Mouse (Mus musculus): Measurements from ENCODE around the gene Tmem35b. TPM values are rescaled to one million over a fixed set of nuclear protein-coding genes. Genes with fewer than 3 reads are reported as not detected.

Gene Tmem35b
- polyA plus RNA-seq, 2 experiments, result 3.4 to 7.9 TPM

DNA sequence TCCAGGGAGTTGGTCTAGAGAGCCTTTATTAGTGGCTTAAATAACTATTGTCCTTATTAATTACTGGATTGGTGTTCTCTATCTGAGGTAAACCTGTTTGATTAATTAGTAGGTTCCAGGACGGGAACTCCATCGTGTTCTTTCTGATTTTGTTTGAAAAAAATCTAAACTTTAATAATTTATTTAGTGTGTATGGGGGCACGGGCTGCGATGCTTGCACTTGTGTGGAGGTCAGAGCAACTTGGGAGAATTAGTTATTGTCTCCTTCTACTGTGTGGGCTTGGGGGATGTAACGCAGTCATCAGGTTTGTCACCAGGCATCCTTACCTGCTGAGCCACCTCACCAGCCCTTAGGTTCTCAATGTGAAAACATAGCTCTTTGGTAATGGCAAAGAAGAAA is 43.6 kb downstream of the Tmem35b start:
- no peak for TF ChIP-seq CTCF (IDR thresholded peaks at IDR 0.05; ENCODE audit: low read depth)
- TF ChIP-seq EP300 (IDR thresholded peaks at IDR 0.05; ENCODE audit: low read depth), result no peak
- Histone ChIP-seq H3K9ac (replicated peaks) (no peak overlapping the region), H3K27ac (no peak overlapping the region), H3K9me3 (ENCODE audit: control insufficient read depth, low read length) (no peaks in the 10 kb centered on the region), H3K4me2 (ENCODE audit: low read depth) (no peak overlapping the region), H3K4me1 (replicated peaks; ENCODE audit: control insufficient read depth in 2 of 2, insufficient read depth in 2 of 2, low read length in 1 of 2) (no peaks in the 10 kb centered on the region), H3K4me3 (ENCODE audit: insufficient read depth in 1 of 2, low read depth in 2 of 2, low read length in 2 of 2) (no peak overlapping the region), H3K36me3 (replicated peaks; ENCODE audit: control insufficient read depth, insufficient read depth, low read depth) (no peaks in the 10 kb centered on the region), H3K27me3 (ENCODE audit: control insufficient read depth, insufficient read depth, low read length) (peaks cover 36% of the 10 kb centered on the region)
- WGBS (ENCODE audit: insufficient replicate concordance), result 55% methylated on average over 5 of the region's 5 CpGs
- no peak for ATAC-seq (ENCODE audit: insufficient read depth)
- no peak for DNase-seq (ENCODE audit: low read depth in 3 of 3, low spot score in 3 of 3)

DNA sequence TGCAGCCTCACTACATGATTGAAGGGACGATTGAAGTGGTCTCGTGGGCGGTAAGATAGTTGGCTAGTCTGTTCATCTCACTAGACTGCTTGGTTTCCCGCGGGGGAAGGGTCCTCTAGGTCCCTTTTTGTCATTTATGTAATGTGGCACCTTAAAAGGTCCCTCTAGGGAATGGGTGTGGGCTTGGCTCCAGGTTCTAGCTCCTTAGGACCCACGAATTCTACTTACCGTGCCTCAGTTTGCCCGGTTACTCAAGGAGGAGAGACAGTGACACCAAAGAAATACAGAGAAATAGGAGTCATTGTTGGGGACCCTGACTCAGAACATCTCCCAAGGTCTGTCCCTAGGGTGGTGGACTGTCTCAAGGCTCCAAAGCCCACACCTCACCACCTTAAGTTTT is 44.2 kb downstream of the Tmem35b start:
- no peak for ATAC-seq (ENCODE audit: insufficient read depth)
- no peak for DNase-seq (ENCODE audit: low read depth in 3 of 3, low spot score in 3 of 3)
- no peak overlapping the region for H3K4me2 ChIP-seq (ENCODE audit: low read depth)
- no peaks in the 10 kb centered on the region for H3K36me3 ChIP-seq (replicated peaks; ENCODE audit: control insufficient read depth, insufficient read depth, low read depth)
- H3K9ac ChIP-seq (replicated peaks), result no peak overlapping the region
- no peaks in the 10 kb centered on the region for H3K4me1 ChIP-seq (replicated peaks; ENCODE audit: control insufficient read depth in 2 of 2, insufficient read depth in 2 of 2, low read length in 1 of 2)
- no peak overlapping the region for H3K4me3 ChIP-seq (ENCODE audit: insufficient read depth in 1 of 2, low read depth in 2 of 2, low read length in 2 of 2)
- 12% methylated on average over 8 of the region's 8 CpGs for WGBS (ENCODE audit: insufficient replicate concordance)
- H3K27me3 ChIP-seq (ENCODE audit: control insufficient read depth, insufficient read depth, low read length), result peaks cover 36% of the 10 kb centered on the region
- H3K9me3 ChIP-seq (ENCODE audit: control insufficient read depth, low read length), result no peaks in the 10 kb centered on the region
- TF ChIP-seq CTCF (IDR thresholded peaks at IDR 0.05; ENCODE audit: low read depth), result no peak
- TF ChIP-seq EP300 (IDR thresholded peaks at IDR 0.05; ENCODE audit: low read depth), result no peak
- no peak overlapping the region for H3K27ac ChIP-seq

DNA sequence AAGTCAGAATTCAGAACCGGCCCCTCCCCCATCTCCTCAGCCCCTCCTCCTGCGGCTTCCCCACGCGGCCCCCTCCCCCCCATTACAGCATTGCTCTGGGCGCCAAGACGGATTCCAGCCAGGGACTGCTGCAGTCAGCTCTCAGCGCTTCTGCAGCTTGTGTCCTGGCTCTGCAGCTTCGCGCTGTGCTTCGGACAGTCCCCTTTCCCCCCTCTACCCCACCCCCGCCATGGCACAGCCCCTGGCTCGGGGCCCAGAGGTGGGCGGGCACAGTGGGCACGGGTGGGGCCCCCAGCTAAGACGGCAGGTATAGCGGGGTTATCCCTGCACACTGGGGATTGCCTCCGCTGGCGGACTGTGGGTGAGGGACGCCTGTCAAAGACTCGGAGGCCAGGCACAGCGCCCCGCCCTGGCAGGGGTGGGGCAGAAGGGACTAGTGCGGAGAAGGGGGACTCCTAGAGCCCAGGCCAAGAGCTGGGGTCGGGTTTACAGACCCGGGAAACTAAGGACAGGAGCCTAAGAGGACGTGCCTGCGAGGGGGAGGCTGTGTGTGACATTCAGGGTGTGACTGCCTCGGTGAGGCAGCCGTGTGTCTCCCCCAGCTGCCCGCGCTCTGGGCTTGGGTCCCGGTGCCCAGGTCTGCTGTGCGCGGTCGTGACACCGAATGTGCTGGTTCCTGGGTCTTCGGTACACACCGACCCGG is 44.9 kb downstream of the Tmem35b start:
- peak; percentile 29; the same call in 1 of the 2 replicates for ATAC-seq (ENCODE audit: insufficient read depth)
- Histone ChIP-seq H3K36me3 (replicated peaks; ENCODE audit: control insufficient read depth, insufficient read depth, low read depth) (no peaks in the 10 kb centered on the region), H3K4me3 (ENCODE audit: insufficient read depth in 1 of 2, low read depth in 2 of 2, low read length in 2 of 2) (peak overlapping the region; percentile 20 to 46), H3K9me3 (ENCODE audit: control insufficient read depth, low read length) (no peaks in the 10 kb centered on the region), H3K4me2 (ENCODE audit: low read depth) (peak overlapping the region; percentile 52), H3K27ac (no peak overlapping the region), H3K9ac (replicated peaks) (no peak overlapping the region), H3K4me1 (replicated peaks; ENCODE audit: control insufficient read depth in 2 of 2, insufficient read depth in 2 of 2, low read length in 1 of 2) (no peaks in the 10 kb centered on the region), H3K27me3 (ENCODE audit: control insufficient read depth, insufficient read depth, low read length) (peaks cover 36% of the 10 kb centered on the region)
- peak in 1 of 3 experiments; percentile 9 for DNase-seq (ENCODE audit: low read depth in 3 of 3, low spot score in 3 of 3)
- TF ChIP-seq EP300 (IDR thresholded peaks at IDR 0.05; ENCODE audit: low read depth), result no peak
- TF ChIP-seq CTCF (IDR thresholded peaks at IDR 0.05; ENCODE audit: low read depth), result no peak
- 1% methylated on average over 37 of the region's 39 CpGs for WGBS (ENCODE audit: insufficient replicate concordance)

DNA sequence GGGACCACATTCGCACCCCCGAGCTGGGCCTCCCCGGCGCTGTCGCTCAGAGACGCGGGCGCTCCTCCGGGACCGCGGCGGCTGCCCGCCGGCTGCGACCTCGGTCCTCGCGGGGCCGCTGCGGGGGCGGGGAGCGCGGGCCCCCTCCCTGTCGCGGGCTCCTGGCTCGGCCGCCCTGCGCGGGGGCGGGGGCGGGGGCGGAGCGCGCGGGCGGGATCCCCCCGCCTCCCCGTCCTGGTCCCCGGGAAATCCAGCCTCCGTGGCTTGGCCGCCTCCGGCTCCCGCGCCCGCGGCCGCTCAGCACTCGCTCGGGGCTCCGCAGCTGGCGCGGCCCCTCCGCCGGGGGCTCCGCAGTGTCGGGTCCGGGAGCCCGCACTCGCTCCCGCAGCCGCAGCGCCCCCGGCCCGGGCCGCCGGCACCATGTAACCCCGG is 45.4 kb downstream of the Tmem35b start, which contains the start of gene Dlgap3:
Dlgap3 (plus strand) TSS at position 291 of the 432 bp plus-strand sequence.
- TF ChIP-seq CTCF (IDR thresholded peaks at IDR 0.05; ENCODE audit: low read depth), result no peak
- TF ChIP-seq EP300 (IDR thresholded peaks at IDR 0.05; ENCODE audit: low read depth), result no peak
- Histone ChIP-seq H3K9me3 (ENCODE audit: control insufficient read depth, low read length) (no peaks in the 10 kb centered on the region), H3K4me3 (ENCODE audit: insufficient read depth in 1 of 2, low read depth in 2 of 2, low read length in 2 of 2) (peak within 1 kb of the TSS; percentile 26 to 46), H3K4me2 (ENCODE audit: low read depth) (peak within 1 kb of the TSS; percentile 52), H3K36me3 (replicated peaks; ENCODE audit: control insufficient read depth, insufficient read depth, low read depth) (no peaks in the 10 kb centered on the region), H3K4me1 (replicated peaks; ENCODE audit: control insufficient read depth in 2 of 2, insufficient read depth in 2 of 2, low read length in 1 of 2) (no peaks in the 10 kb centered on the region), H3K27me3 (ENCODE audit: control insufficient read depth, insufficient read depth, low read length) (peaks cover 36% of the 10 kb centered on the region), H3K27ac (no peak within 1 kb of the TSS), H3K9ac (replicated peaks) (no peak within 1 kb of the TSS)
- under 1% methylated on average over 60 of the region's 67 CpGs for WGBS (ENCODE audit: insufficient replicate concordance)
- no peak for DNase-seq (ENCODE audit: low read depth in 3 of 3, low spot score in 3 of 3)
- peak; percentile 62 for ATAC-seq (ENCODE audit: insufficient read depth)

DNA sequence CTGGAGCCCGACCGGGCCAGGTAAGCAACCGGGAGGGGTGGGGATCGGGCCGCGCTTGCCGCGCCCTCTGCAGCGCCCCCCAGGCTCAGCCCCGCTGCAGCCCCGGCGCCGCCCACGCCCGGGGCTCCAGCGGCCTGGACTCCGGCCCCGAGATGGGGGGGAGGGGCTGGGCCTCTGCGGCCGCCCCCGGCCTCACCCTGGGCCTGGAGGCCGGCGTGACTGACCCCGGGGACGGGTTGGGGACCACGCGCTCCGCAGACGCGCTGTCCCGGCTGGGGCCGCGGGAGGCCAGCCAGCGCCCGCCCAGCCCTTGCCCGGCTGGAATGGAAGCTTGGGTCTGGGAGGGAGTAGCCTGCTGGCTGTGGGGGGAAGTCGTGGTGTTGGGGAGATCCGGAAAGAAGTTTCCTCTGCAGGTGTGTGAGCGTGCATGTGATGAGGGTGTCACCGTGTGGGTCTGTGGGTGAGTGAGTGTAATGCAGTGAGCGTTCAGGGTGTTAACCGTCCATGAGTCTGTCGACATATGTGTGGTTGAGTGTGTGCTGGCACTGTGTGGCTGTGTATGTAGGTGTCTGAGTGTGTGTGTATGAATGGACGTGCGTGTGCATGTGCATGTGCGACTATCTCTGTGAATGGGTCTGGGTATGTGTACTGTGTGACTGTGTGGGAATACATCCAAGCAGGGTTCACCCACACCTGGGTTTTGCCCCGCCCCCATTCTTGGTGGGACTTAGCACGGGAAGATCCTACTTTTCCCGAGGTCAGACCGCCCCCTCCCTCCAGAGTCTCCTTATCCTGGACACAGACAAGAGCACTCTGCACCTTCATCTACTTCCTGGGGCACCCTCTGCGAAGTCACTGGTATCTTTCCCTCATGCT is 46.1 kb downstream of the Tmem35b start:
- Histone ChIP-seq H3K4me1 (replicated peaks; ENCODE audit: control insufficient read depth in 2 of 2, insufficient read depth in 2 of 2, low read length in 1 of 2) (no peaks in the 10 kb centered on the region), H3K4me3 (ENCODE audit: insufficient read depth in 1 of 2, low read depth in 2 of 2, low read length in 2 of 2) (peak overlapping the region; percentile 26 to 46), H3K27ac (no peak overlapping the region), H3K9ac (replicated peaks) (no peak overlapping the region), H3K4me2 (ENCODE audit: low read depth) (peak overlapping the region; percentile 52), H3K27me3 (ENCODE audit: control insufficient read depth, insufficient read depth, low read length) (peaks cover 36% of the 10 kb centered on the region), H3K9me3 (ENCODE audit: control insufficient read depth, low read length) (no peaks in the 10 kb centered on the region), H3K36me3 (replicated peaks; ENCODE audit: control insufficient read depth, insufficient read depth, low read depth) (no peaks in the 10 kb centered on the region)
- ATAC-seq (ENCODE audit: insufficient read depth), result peak; percentile 64
- WGBS (ENCODE audit: insufficient replicate concordance), result 3% methylated on average over 37 of the region's 51 CpGs
- no peak for DNase-seq (ENCODE audit: low read depth in 3 of 3, low spot score in 3 of 3)
- no peak for TF ChIP-seq EP300 (IDR thresholded peaks at IDR 0.05; ENCODE audit: low read depth)
- no peak for TF ChIP-seq CTCF (IDR thresholded peaks at IDR 0.05; ENCODE audit: low read depth)
